Mouse (Mus musculus) CH12.LX (cell line): ENCODE data around the gene Cdhr5. TPM values are rescaled to one million over a fixed set of nuclear protein-coding genes. Genes with fewer than 3 reads are reported as not detected.

Source experiments
- DNase-seq: peaks from one replicate; pipeline ENCODE4 v3.0.0-alpha.2; 2013; ENCODE audit errors: extremely low read depth
- H3K27ac ChIP-seq: 2 replicates; pipeline ENCODE4 v1.5.1; 2012; ENCODE audit warnings: low read depth, mild to moderate bottlenecking, control low read depth, moderate library complexity; ENCODE audit not compliant: insufficient read depth
- H3K27me3 ChIP-seq: replicated peaks from 2 replicates; pipeline ENCODE3; 2012; ENCODE audit warnings: inconsistent platforms
- H3K36me3 ChIP-seq, 2 experiments: replicated peaks in 1 of 2; 2 replicates each; pipeline versions ENCODE3 to v1.6.1; 2012; ENCODE audit warnings: inconsistent platforms in 1 of 2, low read length in 1 of 2, mild to moderate bottlenecking in 1 of 2, mixed read lengths in 1 of 2, moderate library complexity in 1 of 2; ENCODE audit not compliant: control insufficient read depth in 1 of 2, insufficient read depth in 1 of 2
- H3K4me1 ChIP-seq, 2 experiments: 2 replicates each; pipeline ENCODE4 v1.6.1; 2012; ENCODE audit warnings: inconsistent platforms in 1 of 2, moderate library complexity in 1 of 2; ENCODE audit not compliant: insufficient read depth in 2 of 2, control insufficient read depth in 1 of 2
- H3K4me2 ChIP-seq: 2 replicates; pipeline ENCODE4 v1.6.1; 2012; ENCODE audit warnings: low read depth, mild to moderate bottlenecking, control low read depth; ENCODE audit not compliant: poor library complexity, insufficient read depth, severe bottlenecking
- H3K4me3 ChIP-seq, 3 experiments: fragments of 150-350 bp in 1 of 3; sonication (generic) in 1 of 3; replicated peaks in 1 of 3; 2 replicates each; pipeline versions ENCODE3 to v1.5.1; 2011 to 2012; ENCODE audit warnings: low read depth in 2 of 3, low read length in 2 of 3, mild to moderate bottlenecking in 2 of 3, moderate library complexity in 2 of 3, control low read depth in 1 of 3, improper control_type of control experiment in 1 of 3, inconsistent platforms in 1 of 3, mixed read lengths in 1 of 3; ENCODE audit not compliant: poor library complexity in 1 of 3
- H3K79me2 ChIP-seq: replicated peaks from 2 replicates; pipeline ENCODE4 v1.6.1; 2012; ENCODE audit warnings: mild to moderate bottlenecking, moderate library complexity; ENCODE audit not compliant: control insufficient read depth, poor library complexity, insufficient read depth, severe bottlenecking; ENCODE audit errors: extremely low read depth
- H3K9ac ChIP-seq: 2 replicates; pipeline ENCODE4 v1.6.1; 2012; ENCODE audit warnings: low read depth, mild to moderate bottlenecking, control low read depth, moderate library complexity; ENCODE audit not compliant: insufficient read depth
- H3K9me3 ChIP-seq: replicated peaks from 2 replicates; pipeline ENCODE3; 2012; ENCODE audit warnings: low read length, inconsistent platforms, mixed read lengths
- BHLHE40 ChIP-seq: IDR thresholded peaks from 2 replicates; pipeline ENCODE4 v1.6.1; 2011; ENCODE audit warnings: mild to moderate bottlenecking, low read depth, low read length, improper control_type of control experiment
- CTCF ChIP-seq, 2 experiments: IDR thresholded peaks in 1 of 2; conservative IDR thresholded peaks in 1 of 2; 2 replicates each; pipeline ENCODE4 v1.5.1; 2011 to 2012; ENCODE audit warnings: low read depth in 2 of 2, low read length in 2 of 2, improper control_type of control experiment in 1 of 2, inconsistent platforms in 1 of 2, mild to moderate bottlenecking in 1 of 2, moderate library complexity in 1 of 2
- E2F4 ChIP-seq: IDR thresholded peaks from 2 replicates; pipeline ENCODE4 v1.6.1; 2011; ENCODE audit warnings: low read depth, low read length, improper control_type of control experiment; ENCODE audit not compliant: insufficient replicate concordance
- EP300 ChIP-seq: IDR thresholded peaks from 2 replicates; pipeline ENCODE4 v1.6.1; 2011; ENCODE audit warnings: low read length, improper control_type of control experiment
- IRF4 ChIP-seq: IDR thresholded peaks from 2 replicates; pipeline ENCODE4 v1.6.1; 2014; ENCODE audit warnings: low read depth, mild to moderate bottlenecking, inconsistent platforms, low read length, improper control_type of control experiment
- JUN ChIP-seq: IDR thresholded peaks from 2 replicates; pipeline ENCODE4 v1.6.1; 2011; ENCODE audit warnings: low read depth, mild to moderate bottlenecking, low read length, improper control_type of control experiment, moderate library complexity; ENCODE audit not compliant: insufficient read depth
- MAX ChIP-seq: IDR thresholded peaks from 2 replicates; pipeline ENCODE4 v1.6.1; 2011; ENCODE audit warnings: low read length, improper control_type of control experiment
- MXI1 ChIP-seq: IDR thresholded peaks from 2 replicates; pipeline ENCODE4 v1.6.1; 2011; ENCODE audit warnings: mild to moderate bottlenecking, low read depth, low read length, improper control_type of control experiment
- NELFE ChIP-seq: IDR thresholded peaks from 2 replicates; pipeline ENCODE4 v1.6.1; 2011; ENCODE audit warnings: low read depth, low read length, improper control_type of control experiment
- PAX5 ChIP-seq: IDR thresholded peaks from 2 replicates; pipeline ENCODE4 v1.6.1; 2012; ENCODE audit warnings: low read length, inconsistent platforms, mixed read lengths
- SIN3A ChIP-seq: IDR thresholded peaks from 2 replicates; pipeline ENCODE4 v1.6.1; 2012; ENCODE audit warnings: low read length, improper control_type of control experiment, inconsistent platforms
- SMC3 ChIP-seq: IDR thresholded peaks from 2 replicates; pipeline ENCODE4 v1.6.1; 2011; ENCODE audit warnings: low read depth, low read length, improper control_type of control experiment
- TBP ChIP-seq: conservative IDR thresholded peaks from 2 replicates; pipeline ENCODE4 v1.6.1; 2011; ENCODE audit warnings: low read depth, low read length, improper control_type of control experiment
- TCF12 ChIP-seq: IDR thresholded peaks from 2 replicates; pipeline ENCODE4 v1.6.1; 2014; ENCODE audit warnings: low read depth, mild to moderate bottlenecking, inconsistent platforms, low read length, improper control_type of control experiment
- ZKSCAN1 ChIP-seq: IDR thresholded peaks from 2 replicates; pipeline ENCODE4 v1.6.1; 2012; ENCODE audit warnings: low read depth, inconsistent platforms, low read length, improper control_type of control experiment, borderline replicate concordance
- ZMIZ1 ChIP-seq: IDR thresholded peaks from 2 replicates; pipeline ENCODE4 v1.6.1; 2012; ENCODE audit warnings: low read depth, mild to moderate bottlenecking, inconsistent platforms, low read length, improper control_type of control experiment
- ZNF384 ChIP-seq: IDR thresholded peaks from 2 replicates; pipeline ENCODE4 v1.6.1; 2012; ENCODE audit warnings: low read depth, low read length, improper control_type of control experiment, inconsistent platforms
- dilution Hi-C: fragments of 300-500 bp; cut with MboI; formaldehyde crosslinking; loops from 2 replicates; pipeline ENCODE4 v1.14.3; 2020; ENCODE audit warnings: low sequenced_read_pairs; ENCODE audit not compliant: extremely low pct_unique_long_range_greater_than_20kb, extremely low pct_ligation_motif_present
- in situ Hi-C: fragments of 300-500 bp; cut with MboI; formaldehyde crosslinking; loops from 3 replicates; pipeline ENCODE4 v1.14.3; 2019; ENCODE audit warnings: low sequenced_read_pairs, low pct_ligation_motif_present, low pct_unique_long_range_greater_than_20kb, mixed read lengths
- polyA plus RNA-seq: library from polyadenylated mRNA; unstranded; fragments of >175 nt; gene quantifications from 2 replicates; pipeline ENCODE4 v1.2.1, GENCODE M21; 2012; ENCODE audit warnings: low read depth; ENCODE audit not compliant: insufficient read length
- total RNA-seq, 2 experiments: library from RNA; depleted of rRNA; stranded (reverse); fragments of 300-350 nt in 1 of 2; fragments of >200 nt in 1 of 2; gene quantifications; 2 replicates each; pipeline ENCODE4 v1.2.3; 2012 to 2014

Gene Cdhr5
- total and polyA plus RNA-seq, 3 experiments: 0.35 to 3.9 (median 1.9) TPM

DNA sequence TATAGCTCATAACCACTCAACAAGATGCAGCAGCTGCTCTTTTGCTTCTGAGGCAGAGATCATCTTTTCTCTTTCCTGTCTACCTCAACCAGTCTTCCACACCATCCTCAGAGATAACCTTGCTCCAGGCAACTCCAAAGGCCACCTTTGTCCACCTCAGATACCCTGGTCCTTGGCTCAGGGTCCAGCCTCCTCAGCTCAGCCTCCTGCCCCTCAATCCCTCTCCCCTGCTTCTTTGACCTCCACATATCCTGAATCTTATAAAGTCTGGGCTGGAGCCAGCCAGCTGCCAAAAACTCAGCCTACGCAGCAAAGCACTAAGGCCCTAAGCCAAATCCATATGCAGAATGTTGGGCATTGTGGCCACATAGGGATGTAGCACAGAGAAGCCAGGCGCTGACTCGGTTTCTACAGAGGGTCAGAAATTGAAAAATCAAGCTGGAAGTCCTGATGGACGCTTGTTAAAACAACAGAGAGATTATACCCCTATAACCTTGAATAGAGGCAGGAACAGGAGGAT is 53.8 kb downstream of the Cdhr5 start:
- Histone ChIP-seq H3K9me3 (peaks cover 7% of the 10 kb centered on the region), H3K27ac (no peak overlapping the region), H3K4me2 (peak overlapping the region; percentile 52; the same call in 1 of the 2 replicates), H3K36me3 (peaks cover 0 to 20% of the 10 kb centered on the region in 2 experiments), H3K4me3 (no peak overlapping the region), H3K9ac (peak overlapping the region; percentile 51), H3K27me3 (peaks cover 22% of the 10 kb centered on the region), H3K79me2 (no peaks in the 10 kb centered on the region), H3K4me1 (peaks cover 13 to 44% of the 10 kb centered on the region in 2 experiments)
- DNase-seq: no peak
- no peak for TF ChIP-seq MAX
- no peak for TF ChIP-seq EP300
- no peak for TF ChIP-seq CTCF (conservative IDR thresholded peaks at IDR 0.05 in 1 of 2, IDR thresholded peaks at IDR 0.05 in 1 of 2; ENCODE audit: low read depth in 2 of 2, low read length in 2 of 2)
- no peak for TF ChIP-seq PAX5
- no peak for TF ChIP-seq BHLHE40
- TF ChIP-seq ZKSCAN1: no peak
- no peak for TF ChIP-seq SMC3
- TF ChIP-seq TCF12: no peak
- TF ChIP-seq TBP: no peak
- no peak for TF ChIP-seq E2F4
- no peak for TF ChIP-seq ZMIZ1
- no peak for TF ChIP-seq IRF4
- no peak for TF ChIP-seq MXI1
- dilution Hi-C loops (no loop called here), in situ Hi-C loops (no loop called here)

DNA sequence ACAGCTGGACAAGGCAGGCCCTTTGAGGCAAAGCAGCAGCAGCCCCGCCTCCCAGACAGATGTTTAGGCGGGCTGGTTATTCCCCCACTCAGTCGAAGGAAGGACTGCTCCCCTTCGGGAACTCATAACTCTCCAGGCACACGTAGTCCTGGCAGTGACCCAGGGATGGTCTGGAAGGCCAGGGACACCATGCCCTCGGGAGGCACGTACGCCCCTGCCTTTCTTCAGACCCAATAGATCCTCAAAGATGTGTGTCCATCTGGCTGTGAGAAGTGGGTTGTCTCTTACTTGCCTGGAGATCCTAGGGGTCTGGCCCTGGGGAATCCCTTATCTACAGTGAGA is 54.5 kb downstream of the Cdhr5 start:
- H3K36me3 ChIP-seq: peaks cover 0 to 26% of the 10 kb centered on the region in 2 experiments
- no peak overlapping the region for H3K27ac ChIP-seq
- peaks cover 13 to 44% of the 10 kb centered on the region in 2 experiments for H3K4me1 ChIP-seq
- in situ Hi-C loops (no loop called here), dilution Hi-C loops (no loop called here)
- peak overlapping the region; percentile 51 for H3K9ac ChIP-seq
- H3K4me2 ChIP-seq: peak overlapping the region; percentile 52; the same call in 1 of the 2 replicates
- no peaks in the 10 kb centered on the region for H3K79me2 ChIP-seq
- H3K4me3 ChIP-seq: peak overlapping the region in 2 of 3 experiments; percentile 5 to 39
- DNase-seq: no peak
- TF ChIP-seq SIN3A (no peak; the same call in 1 of the 2 replicates), CTCF (conservative IDR thresholded peaks at IDR 0.05 in 1 of 2, IDR thresholded peaks at IDR 0.05 in 1 of 2; ENCODE audit: low read depth in 2 of 2, low read length in 2 of 2) (no peak), ZNF384 (no peak), NELFE (no peak), TCF12 (0 out of 2 replicates have a peak, but pooled peaks have one; percentile 37), JUN (no peak)
- H3K9me3 ChIP-seq: peaks cover 6% of the 10 kb centered on the region
- H3K27me3 ChIP-seq: peaks cover 19% of the 10 kb centered on the region
